Mouse (Mus musculus) liver, embryonic 13.5 days (tissue): ENCODE measurements around the gene Gm49368. TPM values are rescaled to one million over a fixed set of nuclear protein-coding genes. Genes with fewer than 3 reads are reported as not detected.

Source experiments
- ATAC-seq: fragments of 200-750 bp; cut with Nextera tagmentation; 2 replicates; pipeline ENCODE4 v1.8.0; 2017; ENCODE audit warnings: low read depth, mild to moderate bottlenecking, moderate number of reproducible peaks, moderate library complexity
- DNase-seq: peaks from one replicate; pipeline ENCODE4 v3.0.0; 2022
- H3K27ac ChIP-seq: fragments of 300-500 bp; sonication (generic); 2 replicates; pipeline ENCODE4 v1.5.1; 2015; ENCODE audit warnings: moderate library complexity, mild to moderate bottlenecking, inconsistent platforms
- H3K27me3 ChIP-seq: fragments of 300-500 bp; sonication (generic); 2 replicates; pipeline ENCODE4 v1.6.1; 2015; ENCODE audit warnings: mild to moderate bottlenecking, inconsistent platforms
- H3K36me3 ChIP-seq: fragments of 300-500 bp; sonication (generic); 2 replicates; pipeline ENCODE4 v1.6.1; 2015; ENCODE audit warnings: mild to moderate bottlenecking, inconsistent platforms
- H3K4me1 ChIP-seq: fragments of 300-500 bp; sonication (generic); replicated peaks from 2 replicates; pipeline ENCODE4 v1.6.1; 2015; ENCODE audit warnings: inconsistent platforms
- H3K4me2 ChIP-seq: fragments of 300-500 bp; sonication (generic); 2 replicates; pipeline ENCODE4 v1.6.1; 2015; ENCODE audit warnings: inconsistent platforms, mild to moderate bottlenecking, moderate library complexity
- H3K4me3 ChIP-seq: fragments of 300-500 bp; sonication (generic); replicated peaks from 2 replicates; pipeline ENCODE4 v1.5.1; 2015; ENCODE audit warnings: mild to moderate bottlenecking, inconsistent platforms
- H3K9ac ChIP-seq: fragments of 300-500 bp; sonication (generic); 2 replicates; pipeline ENCODE4 v1.6.1; 2015; ENCODE audit warnings: mild to moderate bottlenecking, inconsistent platforms
- H3K9me3 ChIP-seq: fragments of 300-500 bp; sonication (generic); replicated peaks from 2 replicates; pipeline ENCODE4 v1.6.1; 2016; ENCODE audit warnings: inconsistent platforms
- WGBS: fragments of 180-500 bp; shearing (Covaris S2); methylation state at CpG from one replicate; pipeline ENCODE4 v1.1.7; 2015; ENCODE audit not compliant: insufficient replicate concordance; 5-methylcytosine and 5-hydroxymethylcytosine counted together
- polyA plus RNA-seq: library from polyadenylated mRNA; unstranded; fragments of >200 nt; fragmentation: Nextera tagmentation; extraction: Ambion mirVana; gene quantifications from 2 replicates; pipeline ENCODE4 v1.2.1, GENCODE M21; 2015

The Gm49368 gene
- polyA plus RNA-seq, 1 experiment from 2014 or later = not detected

GRCm38 (mm10) chr7:128057860-128058259 is 4.6 kb upstream of the Gm49368 start:
- no peak for ATAC-seq
- WGBS = 69% methylated on average over 8 of the region's 8 CpGs

DNA sequence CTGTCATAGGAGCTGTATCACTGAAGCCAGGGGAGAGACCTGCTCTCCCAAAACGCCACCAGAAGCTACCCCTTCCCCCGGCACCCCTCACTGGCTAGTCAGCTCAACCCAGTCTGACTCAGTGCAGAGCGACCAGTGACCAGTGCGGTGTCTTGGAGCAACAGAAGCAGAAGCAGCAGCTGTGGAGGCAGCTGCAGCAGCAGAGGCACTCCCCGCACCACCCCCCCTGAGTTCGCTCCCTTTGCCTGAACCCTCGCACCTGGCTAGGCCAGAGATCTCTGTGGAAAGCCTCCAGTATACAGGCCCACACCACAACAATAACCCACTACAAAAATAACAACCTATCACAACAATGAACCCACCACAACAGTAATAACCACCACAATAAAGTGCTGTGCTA is 3.9 kb upstream of the Gm49368 start:
- H3K27ac ChIP-seq = no peak overlapping the region
- no peak overlapping the region for H3K4me2 ChIP-seq
- ATAC-seq = no peak
- H3K27me3 ChIP-seq = no peaks in the 10 kb centered on the region
- H3K4me1 ChIP-seq = 0 out of 2 replicates have a peak, but pooled peaks cover 6% of the 10 kb centered on the region
- DNase-seq = no peak
- 36% methylated on average over 7 of the region's 7 CpGs for WGBS
- no peak overlapping the region for H3K9ac ChIP-seq
- H3K4me3 ChIP-seq = no peak overlapping the region
- no peaks in the 10 kb centered on the region for H3K36me3 ChIP-seq
- H3K9me3 ChIP-seq = no peaks in the 10 kb centered on the region

More at GRCm38 (mm10) chr7:128057860-128058259, 4.6 kb upstream of the Gm49368 start:
- no peaks in the 10 kb centered on the region for H3K9me3 ChIP-seq
- 0 out of 2 replicates have a peak, but pooled peaks cover 6% of the 10 kb centered on the region for H3K4me1 ChIP-seq
- no peak for DNase-seq
- H3K36me3 ChIP-seq = no peaks in the 10 kb centered on the region
- H3K4me3 ChIP-seq = no peak overlapping the region
- no peak overlapping the region for H3K27ac ChIP-seq
- H3K9ac ChIP-seq = no peak overlapping the region
- H3K27me3 ChIP-seq = no peaks in the 10 kb centered on the region
- H3K4me2 ChIP-seq = no peak overlapping the region

GRCm38 (mm10) chr7:128059091-128059490 is 3.4 kb upstream of the Gm49368 start:
- Histone ChIP-seq H3K9me3 (no peaks in the 10 kb centered on the region), H3K9ac (no peak overlapping the region), H3K27ac (no peak overlapping the region), H3K27me3 (no peaks in the 10 kb centered on the region), H3K4me2 (no peak overlapping the region), H3K4me1 (0 out of 2 replicates have a peak, but pooled peaks cover 6% of the 10 kb centered on the region), H3K36me3 (no peaks in the 10 kb centered on the region), H3K4me3 (no peak overlapping the region)
- ATAC-seq (no peak), DNase-seq (no peak)
- 29% methylated on average over 4 of the region's 4 CpGs for WGBS

GRCm38 (mm10) chr7:128063211-128063781 is 813 bp downstream of the Gm49368 start:
- Histone ChIP-seq H3K27ac (peak overlapping the region; percentile 15; the same call in 1 of the 2 replicates), H3K9me3 (no peaks in the 10 kb centered on the region), H3K4me1 (no peaks in the 10 kb centered on the region), H3K27me3 (no peaks in the 10 kb centered on the region), H3K9ac (no peak overlapping the region), H3K36me3 (no peaks in the 10 kb centered on the region), H3K4me2 (no peak overlapping the region), H3K4me3 (no peak overlapping the region)
- WGBS = 66% methylated on average over 6 of the region's 6 CpGs
- DNase-seq (no peak), ATAC-seq (no peak)

GRCm38 (mm10) chr7:128065547-128065946 is 3.1 kb downstream of the Gm49368 start:
- Histone ChIP-seq H3K9ac (no peak overlapping the region), H3K9me3 (no peaks in the 10 kb centered on the region), H3K4me3 (no peak overlapping the region), H3K36me3 (no peaks in the 10 kb centered on the region), H3K4me1 (no peaks in the 10 kb centered on the region), H3K4me2 (no peak overlapping the region), H3K27ac (no peak overlapping the region), H3K27me3 (no peaks in the 10 kb centered on the region)
- WGBS = 30% methylated on average over 5 of the region's 5 CpGs
- no peak for ATAC-seq
- no peak for DNase-seq

DNA sequence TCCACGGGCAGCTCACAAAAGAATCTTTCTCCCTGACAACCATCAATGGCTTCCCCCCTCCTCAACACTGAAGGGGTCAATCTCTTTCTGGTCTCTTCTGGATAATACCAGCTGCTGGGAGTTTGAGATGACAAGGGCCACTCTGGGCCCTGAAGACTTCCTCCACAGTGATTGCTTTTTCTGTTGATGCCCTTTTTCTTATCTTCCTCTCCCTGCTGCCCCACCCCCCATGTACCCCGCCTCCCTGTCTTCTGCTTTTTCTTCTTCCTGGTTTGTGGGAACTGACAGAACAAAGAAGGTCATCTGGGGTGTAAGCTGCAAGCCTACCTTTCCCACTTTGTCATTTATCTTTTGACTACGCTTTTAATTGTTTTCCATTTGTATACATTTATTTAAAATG is 5.4 kb downstream of the Gm49368 start:
- H3K27me3 ChIP-seq = no peaks in the 10 kb centered on the region
- H3K27ac ChIP-seq = no peak overlapping the region
- no peak overlapping the region for H3K4me3 ChIP-seq
- H3K4me1 ChIP-seq = no peaks in the 10 kb centered on the region
- no peak for ATAC-seq
- H3K4me2 ChIP-seq = no peak overlapping the region
- no peak for DNase-seq
- no peak overlapping the region for H3K9ac ChIP-seq
- no peaks in the 10 kb centered on the region for H3K9me3 ChIP-seq
- WGBS = 30% methylated on average over 3 of the region's 3 CpGs
- no peaks in the 10 kb centered on the region for H3K36me3 ChIP-seq

- Histone ChIP-seq H3K27ac (no peak overlapping the region), H3K9ac (no peak overlapping the region), H3K4me2 (no peak overlapping the region), H3K27me3 (no peaks in the 10 kb centered on the region), H3K4me1 (no peaks in the 10 kb centered on the region), H3K4me3 (no peak overlapping the region), H3K36me3 (no peaks in the 10 kb centered on the region), H3K9me3 (no peaks in the 10 kb centered on the region)
- WGBS = 66% methylated on average over 2 of the region's 2 CpGs
- no peak for DNase-seq
- ATAC-seq = no peak
Measured at GRCm38 (mm10) chr7:128069844-128070243, 7.4 kb downstream of the Gm49368 start.

DNA sequence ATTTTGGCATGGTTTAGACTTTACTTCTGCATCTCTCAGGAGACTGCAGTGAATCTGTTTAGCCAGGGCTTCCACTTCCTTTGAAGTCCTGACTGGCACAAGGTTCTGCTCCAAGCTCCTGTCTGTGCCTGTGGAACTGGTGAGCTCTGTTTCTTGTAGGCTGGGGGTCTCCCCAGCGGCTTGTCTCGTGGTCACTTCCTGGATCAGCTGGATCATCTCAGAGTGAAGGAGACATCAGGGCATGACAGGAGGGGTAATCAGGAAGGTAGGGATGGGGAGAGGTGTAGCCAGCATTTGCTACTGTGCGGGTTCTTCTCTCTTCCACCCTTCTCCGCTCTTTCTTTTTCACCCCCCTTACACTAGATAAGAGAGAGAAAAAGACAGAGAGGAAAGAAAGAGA is 9.3 kb downstream of the Gm49368 start:
- H3K4me3 ChIP-seq = no peak overlapping the region
- no peaks in the 10 kb centered on the region for H3K36me3 ChIP-seq
- H3K9ac ChIP-seq = no peak overlapping the region
- no peaks in the 10 kb centered on the region for H3K27me3 ChIP-seq
- no peak for DNase-seq
- H3K27ac ChIP-seq = no peak overlapping the region
- no peaks in the 10 kb centered on the region for H3K9me3 ChIP-seq
- 63% methylated on average over 4 of the region's 4 CpGs for WGBS
- ATAC-seq = no peak
- H3K4me1 ChIP-seq = no peaks in the 10 kb centered on the region
- no peak overlapping the region for H3K4me2 ChIP-seq

- 71% methylated on average over 8 of the region's 8 CpGs for WGBS
- no peak for DNase-seq
Measured at GRCm38 (mm10) chr7:128080012-128080411, 17.5 kb downstream of the Gm49368 start.

DNA sequence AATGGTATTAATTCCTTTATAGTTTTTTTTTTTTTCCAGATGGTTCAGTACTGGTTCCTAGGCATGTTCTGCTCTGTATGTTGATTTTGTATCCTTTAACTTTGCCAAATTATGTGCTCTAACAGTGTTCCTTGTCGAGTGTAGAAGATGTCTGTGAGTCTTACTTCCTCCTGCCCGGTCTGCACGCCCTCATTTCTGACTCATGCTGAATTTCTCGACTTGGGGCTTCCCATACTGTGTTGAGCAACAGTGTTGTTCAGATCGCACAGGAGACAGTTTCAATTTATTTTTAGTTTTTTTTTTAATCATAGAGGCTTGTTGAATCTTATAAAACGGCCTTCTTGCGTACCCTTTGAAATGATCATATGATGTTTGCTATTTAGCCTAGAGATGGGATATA is 26.7 kb downstream of the Gm49368 start:
- WGBS = 34% methylated on average over 7 of the region's 7 CpGs
- H3K27ac ChIP-seq = no peak overlapping the region
- no peaks in the 10 kb centered on the region for H3K36me3 ChIP-seq
- no peaks in the 10 kb centered on the region for H3K27me3 ChIP-seq
- no peak overlapping the region for H3K9ac ChIP-seq
- DNase-seq (no peak), ATAC-seq (no peak)
- no peak overlapping the region for H3K4me2 ChIP-seq
- H3K4me1 ChIP-seq = no peaks in the 10 kb centered on the region
- H3K9me3 ChIP-seq = no peaks in the 10 kb centered on the region
- no peak overlapping the region for H3K4me3 ChIP-seq

More at GRCm38 (mm10) chr7:128080012-128080411, 17.5 kb downstream of the Gm49368 start:
- H3K27ac ChIP-seq = no peak overlapping the region
- no peaks in the 10 kb centered on the region for H3K36me3 ChIP-seq
- no peaks in the 10 kb centered on the region for H3K9me3 ChIP-seq
- ATAC-seq = no peak
- H3K4me3 ChIP-seq = no peak overlapping the region
- H3K4me2 ChIP-seq = no peak overlapping the region
- H3K27me3 ChIP-seq = no peaks in the 10 kb centered on the region
- H3K4me1 ChIP-seq = no peaks in the 10 kb centered on the region
- H3K9ac ChIP-seq = no peak overlapping the region

GRCm38 (mm10) chr7:128098135-128098534 is 35.7 kb downstream of the Gm49368 start:
- Histone ChIP-seq H3K27me3 (no peaks in the 10 kb centered on the region), H3K4me3 (no peak overlapping the region), H3K9me3 (no peaks in the 10 kb centered on the region), H3K9ac (no peak overlapping the region), H3K36me3 (no peaks in the 10 kb centered on the region), H3K27ac (no peak overlapping the region), H3K4me1 (no peaks in the 10 kb centered on the region), H3K4me2 (no peak overlapping the region)
- DNase-seq (no peak), ATAC-seq (no peak)
- 50% methylated on average over 1 of the region's 1 CpGs for WGBS

- H3K9ac ChIP-seq = no peak overlapping the region
- H3K36me3 ChIP-seq = no peaks in the 10 kb centered on the region
- 55% methylated on average over 2 of the region's 2 CpGs for WGBS
- H3K4me1 ChIP-seq = no peaks in the 10 kb centered on the region
- H3K4me2 ChIP-seq = no peak overlapping the region
- H3K27me3 ChIP-seq = no peaks in the 10 kb centered on the region
- no peak for ATAC-seq
- no peaks in the 10 kb centered on the region for H3K9me3 ChIP-seq
- no peak for DNase-seq
- H3K27ac ChIP-seq = no peak overlapping the region
- no peak overlapping the region for H3K4me3 ChIP-seq
Measured at GRCm38 (mm10) chr7:128100742-128101357, 38.4 kb downstream of the Gm49368 start.
